Mouse (Mus musculus) limb, embryonic 12.5 days (tissue): ENCODE measurements around the gene Sec24d. TPM values are rescaled to one million over a fixed set of nuclear protein-coding genes. Genes with fewer than 3 reads are reported as not detected.

Source experiments
- ATAC-seq: fragments of 200-750 bp; cut with Nextera tagmentation; 2 replicates; pipeline ENCODE4 v1.8.0; 2017; ENCODE audit warnings: low read depth, moderate TSS enrichment; ENCODE audit not compliant: insufficient number of reproducible peaks, insufficient read depth, low FRiP score, low TSS enrichment
- H3K27ac ChIP-seq: fragments of 300-500 bp; sonication (generic); 2 replicates; pipeline ENCODE4 v1.5.1; 2016; ENCODE audit warnings: mild to moderate bottlenecking, moderate library complexity
- H3K27me3 ChIP-seq: fragments of 300-500 bp; sonication (generic); 2 replicates; pipeline ENCODE4 v1.6.1; 2016; ENCODE audit warnings: mild to moderate bottlenecking, moderate library complexity
- H3K36me3 ChIP-seq: fragments of 300-500 bp; sonication (generic); 2 replicates; pipeline ENCODE4 v1.6.1; 2016; ENCODE audit warnings: mild to moderate bottlenecking, moderate library complexity
- H3K4me1 ChIP-seq: fragments of 300-500 bp; sonication (generic); replicated peaks from 2 replicates; pipeline ENCODE4 v1.6.1; 2016
- H3K4me2 ChIP-seq: fragments of 300-500 bp; sonication (generic); 2 replicates; pipeline ENCODE4 v1.6.1; 2016; ENCODE audit warnings: mild to moderate bottlenecking, moderate library complexity
- H3K4me3 ChIP-seq: fragments of 300-500 bp; sonication (generic); replicated peaks from 2 replicates; pipeline ENCODE4 v1.5.1; 2016; ENCODE audit warnings: mild to moderate bottlenecking
- H3K9ac ChIP-seq: fragments of 300-500 bp; sonication (generic); replicated peaks from 2 replicates; pipeline ENCODE4 v1.6.1; 2016; ENCODE audit warnings: mild to moderate bottlenecking, moderate library complexity
- H3K9me3 ChIP-seq: fragments of 300-500 bp; sonication (generic); 2 replicates; pipeline ENCODE4 v1.6.1; 2016; ENCODE audit warnings: mild to moderate bottlenecking, moderate library complexity
- WGBS: fragments of 180-500 bp; shearing (Covaris S2); methylation state at CpG from one replicate; pipeline ENCODE4 v1.1.7; 2016; 5-methylcytosine and 5-hydroxymethylcytosine counted together
- polyA plus RNA-seq: library from polyadenylated mRNA; unstranded; fragments of >200 nt; fragmentation: Nextera tagmentation; extraction: Ambion mirVana; gene quantifications from 2 replicates; pipeline ENCODE4 v1.2.1, GENCODE M21; 2016

The Sec24d gene
- polyA plus RNA-seq, 1 experiment from 2014 or later, result 41.8 TPM

- ATAC-seq, result peak; percentile 64; the same call in 1 of the 2 replicates
- H3K27ac ChIP-seq, result no peak overlapping the region
- no peaks in the 10 kb centered on the region for H3K36me3 ChIP-seq
- H3K9me3 ChIP-seq, result no peaks in the 10 kb centered on the region
- 88% methylated on average over 6 of the region's 6 CpGs for WGBS
- H3K4me2 ChIP-seq, result no peak overlapping the region
- H3K27me3 ChIP-seq, result no peaks in the 10 kb centered on the region
- no peak overlapping the region for H3K4me3 ChIP-seq
- no peaks in the 10 kb centered on the region for H3K4me1 ChIP-seq
- H3K9ac ChIP-seq, result no peak overlapping the region
Observed at GRCm38 (mm10) chr3:123321612-123322011, 54.4 kb downstream of the Sec24d start.

- Histone ChIP-seq H3K4me3 (no peak overlapping the region), H3K36me3 (no peaks in the 10 kb centered on the region), H3K27ac (no peak overlapping the region), H3K9me3 (no peaks in the 10 kb centered on the region), H3K4me1 (no peaks in the 10 kb centered on the region), H3K4me2 (no peak overlapping the region), H3K27me3 (no peaks in the 10 kb centered on the region), H3K9ac (no peak overlapping the region)
- no peak for ATAC-seq
- 39% methylated on average over 1 of the region's 1 CpGs for WGBS
Observed at GRCm38 (mm10) chr3:123322147-123322546, 54.9 kb downstream of the Sec24d start.

- Histone ChIP-seq H3K9ac (no peak overlapping the region), H3K27me3 (no peaks in the 10 kb centered on the region), H3K36me3 (0 out of 2 replicates have a peak, but pooled peaks cover 7% of the 10 kb centered on the region), H3K9me3 (no peaks in the 10 kb centered on the region), H3K4me3 (no peak overlapping the region), H3K4me2 (no peak overlapping the region), H3K4me1 (no peaks in the 10 kb centered on the region), H3K27ac (no peak overlapping the region)
- 78% methylated on average over 4 of the region's 4 CpGs for WGBS
- no peak for ATAC-seq
Observed at GRCm38 (mm10) chr3:123324326-123324725, 57.1 kb downstream of the Sec24d start.

GRCm38 (mm10) chr3:123329251-123329650, 62.0 kb downstream of the Sec24d start:
- H3K27me3 ChIP-seq, result no peaks in the 10 kb centered on the region
- 72% methylated on average over 6 of the region's 6 CpGs for WGBS
- no peak overlapping the region for H3K4me2 ChIP-seq
- ATAC-seq, result no peak
- peaks cover 16% of the 10 kb centered on the region for H3K36me3 ChIP-seq
- H3K9ac ChIP-seq, result no peak overlapping the region
- H3K9me3 ChIP-seq, result no peaks in the 10 kb centered on the region
- no peak overlapping the region for H3K27ac ChIP-seq
- H3K4me3 ChIP-seq, result no peak overlapping the region
- H3K4me1 ChIP-seq, result peaks cover 8% of the 10 kb centered on the region; the same call in 1 of the 2 replicates

GRCm38 (mm10) chr3:123330221-123330620, 63.0 kb downstream of the Sec24d start:
- Histone ChIP-seq H3K4me2 (no peak overlapping the region), H3K9ac (no peak overlapping the region), H3K27me3 (no peaks in the 10 kb centered on the region), H3K36me3 (peaks cover 16% of the 10 kb centered on the region), H3K27ac (no peak overlapping the region), H3K4me1 (peaks cover 15% of the 10 kb centered on the region), H3K9me3 (no peaks in the 10 kb centered on the region), H3K4me3 (no peak overlapping the region)
- 84% methylated on average over 4 of the region's 4 CpGs for WGBS
- ATAC-seq, result no peak

GRCm38 (mm10) chr3:123332330-123333054, 65.2 kb downstream of the Sec24d start:
- Histone ChIP-seq H3K4me3 (no peak overlapping the region), H3K9me3 (no peaks in the 10 kb centered on the region), H3K4me1 (peaks cover 21% of the 10 kb centered on the region), H3K27me3 (no peaks in the 10 kb centered on the region), H3K9ac (no peak overlapping the region), H3K27ac (no peak overlapping the region), H3K36me3 (peaks cover 14% of the 10 kb centered on the region), H3K4me2 (no peak overlapping the region)
- no peak for ATAC-seq
- 84% methylated on average over 2 of the region's 2 CpGs for WGBS

GRCm38 (mm10) chr3:123333055-123333424, 65.8 kb downstream of the Sec24d start:
- no peak for ATAC-seq
- peaks cover 11% of the 10 kb centered on the region for H3K36me3 ChIP-seq
- H3K27me3 ChIP-seq, result no peaks in the 10 kb centered on the region
- H3K4me3 ChIP-seq, result no peak overlapping the region
- H3K9ac ChIP-seq, result no peak overlapping the region
- H3K4me2 ChIP-seq, result no peak overlapping the region
- 31% methylated on average over 4 of the region's 4 CpGs for WGBS
- peaks cover 21% of the 10 kb centered on the region for H3K4me1 ChIP-seq
- H3K9me3 ChIP-seq, result no peaks in the 10 kb centered on the region
- no peak overlapping the region for H3K27ac ChIP-seq

GRCm38 (mm10) chr3:123334947-123335346, 67.7 kb downstream of the Sec24d start:
- Histone ChIP-seq H3K27me3 (no peaks in the 10 kb centered on the region), H3K9me3 (no peaks in the 10 kb centered on the region), H3K4me1 (peaks cover 21% of the 10 kb centered on the region), H3K9ac (no peak overlapping the region), H3K4me3 (no peak overlapping the region), H3K36me3 (peaks cover 18% of the 10 kb centered on the region), H3K4me2 (no peak overlapping the region), H3K27ac (0 out of 2 replicates have a peak overlapping the region, but pooled peaks have one; percentile 37)
- WGBS, result 60% methylated on average over 7 of the region's 7 CpGs
- ATAC-seq, result no peak

- no peaks in the 10 kb centered on the region for H3K9me3 ChIP-seq
- ATAC-seq, result no peak
- H3K36me3 ChIP-seq, result peaks cover 20% of the 10 kb centered on the region
- H3K4me1 ChIP-seq, result peaks cover 21% of the 10 kb centered on the region
- H3K4me3 ChIP-seq, result no peak overlapping the region
- no peak overlapping the region for H3K27ac ChIP-seq
- H3K9ac ChIP-seq, result no peak overlapping the region
- H3K4me2 ChIP-seq, result no peak overlapping the region
- H3K27me3 ChIP-seq, result no peaks in the 10 kb centered on the region
- 40% methylated on average over 3 of the region's 3 CpGs for WGBS
Observed at GRCm38 (mm10) chr3:123335480-123335879, 68.2 kb downstream of the Sec24d start.

- Histone ChIP-seq H3K27ac (no peak overlapping the region), H3K36me3 (peaks cover 19% of the 10 kb centered on the region), H3K27me3 (no peaks in the 10 kb centered on the region), H3K9ac (no peak overlapping the region), H3K9me3 (no peaks in the 10 kb centered on the region), H3K4me3 (no peak overlapping the region), H3K4me1 (peaks cover 21% of the 10 kb centered on the region), H3K4me2 (no peak overlapping the region)
- ATAC-seq, result no peak
- 67% methylated on average over 7 of the region's 7 CpGs for WGBS
Observed at GRCm38 (mm10) chr3:123336455-123336854, 69.2 kb downstream of the Sec24d start.

- Histone ChIP-seq H3K27me3 (no peaks in the 10 kb centered on the region), H3K4me3 (no peak overlapping the region), H3K36me3 (peaks cover 19% of the 10 kb centered on the region), H3K4me2 (no peak overlapping the region), H3K27ac (no peak overlapping the region), H3K4me1 (peaks cover 21% of the 10 kb centered on the region), H3K9me3 (no peaks in the 10 kb centered on the region), H3K9ac (no peak overlapping the region)
- WGBS, result 83% methylated on average over 5 of the region's 5 CpGs
- no peak for ATAC-seq
Observed at GRCm38 (mm10) chr3:123336951-123337350, 69.7 kb downstream of the Sec24d start.

- Histone ChIP-seq H3K9ac (no peak overlapping the region), H3K9me3 (no peaks in the 10 kb centered on the region), H3K4me1 (peaks cover 17% of the 10 kb centered on the region), H3K36me3 (peaks cover 19% of the 10 kb centered on the region), H3K27me3 (no peaks in the 10 kb centered on the region), H3K4me2 (no peak overlapping the region), H3K27ac (no peak overlapping the region), H3K4me3 (no peak overlapping the region)
- WGBS, result 65% methylated on average over 6 of the region's 6 CpGs
- no peak for ATAC-seq
Observed at GRCm38 (mm10) chr3:123337853-123338252, 70.6 kb downstream of the Sec24d start.
